Mouse (Mus musculus) limb, embryonic 13.5 days (tissue): ENCODE data around the gene Skp2. TPM values are rescaled to one million over a fixed set of nuclear protein-coding genes. Genes with fewer than 3 reads are reported as not detected.

Experiments
- ATAC-seq: fragments of 200-750 bp; cut with Nextera tagmentation; 2 replicates; pipeline ENCODE4 v1.8.0; 2017; ENCODE audit warnings: low read depth, moderate number of reproducible peaks, moderate TSS enrichment; ENCODE audit not compliant: low FRiP score
- H3K27ac ChIP-seq: fragments of 300-500 bp; sonication (generic); 2 replicates; pipeline ENCODE4 v1.5.1; 2015; ENCODE audit warnings: inconsistent platforms, mild to moderate bottlenecking, moderate library complexity
- H3K27me3 ChIP-seq: fragments of 300-500 bp; sonication (generic); 2 replicates; pipeline ENCODE4 v1.6.1; 2015; ENCODE audit warnings: mild to moderate bottlenecking, inconsistent platforms
- H3K36me3 ChIP-seq: fragments of 300-500 bp; sonication (generic); 2 replicates; pipeline ENCODE4 v1.6.1; 2015; ENCODE audit warnings: inconsistent platforms, mild to moderate bottlenecking, moderate library complexity
- H3K4me1 ChIP-seq: fragments of 300-500 bp; sonication (generic); 2 replicates; pipeline ENCODE4 v1.6.1; 2015; ENCODE audit warnings: inconsistent platforms
- H3K4me2 ChIP-seq: fragments of 300-500 bp; sonication (generic); replicated peaks from 2 replicates; pipeline ENCODE4 v1.6.1; 2015; ENCODE audit warnings: inconsistent platforms, mild to moderate bottlenecking, moderate library complexity
- H3K4me3 ChIP-seq: fragments of 300-500 bp; sonication (generic); 2 replicates; pipeline ENCODE4 v1.5.1; 2015; ENCODE audit warnings: moderate library complexity, mild to moderate bottlenecking, inconsistent platforms
- H3K9ac ChIP-seq: fragments of 300-500 bp; sonication (generic); 2 replicates; pipeline ENCODE4 v1.6.1; 2015; ENCODE audit warnings: mild to moderate bottlenecking, inconsistent platforms
- H3K9me3 ChIP-seq: fragments of 300-500 bp; sonication (generic); 2 replicates; pipeline ENCODE4 v1.6.1; 2016; ENCODE audit warnings: inconsistent platforms
- WGBS: fragments of 180-500 bp; shearing (Covaris S2); methylation state at CpG from one replicate; pipeline ENCODE4 v1.1.7; 2015; 5-methylcytosine and 5-hydroxymethylcytosine counted together
- polyA plus RNA-seq: library from polyadenylated mRNA; unstranded; fragments of >200 nt; fragmentation: Nextera tagmentation; extraction: Ambion mirVana; gene quantifications from 2 replicates; pipeline ENCODE4 v1.2.1, GENCODE M21; 2015

Skp2 gene
- polyA plus RNA-seq, 1 experiment from 2014 or later: 107 TPM

- Histone ChIP-seq H3K27ac (no peak overlapping the region), H3K9me3 (no peaks in the 10 kb centered on the region), H3K4me2 (no peak overlapping the region), H3K27me3 (no peaks in the 10 kb centered on the region), H3K9ac (no peak overlapping the region), H3K36me3 (peaks cover 38% of the 10 kb centered on the region), H3K4me1 (no peaks in the 10 kb centered on the region), H3K4me3 (no peak overlapping the region)
- WGBS: 81% methylated on average over 11 of the region's 11 CpGs
- ATAC-seq: no peak
Observed at GRCm38 (mm10) chr15:9086813-9087212, 68.4 kb downstream of the Skp2 start.

GRCm38 (mm10) chr15:9082753-9083152, 72.5 kb downstream of the Skp2 start:
- no peak for ATAC-seq
- H3K4me1 ChIP-seq: peaks cover 16% of the 10 kb centered on the region
- H3K27ac ChIP-seq: no peak overlapping the region
- H3K4me3 ChIP-seq: no peak overlapping the region
- no peaks in the 10 kb centered on the region for H3K9me3 ChIP-seq
- no peak overlapping the region for H3K4me2 ChIP-seq
- H3K9ac ChIP-seq: no peak overlapping the region
- WGBS: 88% methylated on average over 9 of the region's 9 CpGs
- H3K36me3 ChIP-seq: peaks cover 18% of the 10 kb centered on the region
- no peaks in the 10 kb centered on the region for H3K27me3 ChIP-seq

GRCm38 (mm10) chr15:9081294-9081693, 73.9 kb downstream of the Skp2 start:
- H3K9me3 ChIP-seq: no peaks in the 10 kb centered on the region
- no peak overlapping the region for H3K9ac ChIP-seq
- H3K4me1 ChIP-seq: peaks cover 16% of the 10 kb centered on the region
- ATAC-seq: no peak
- H3K36me3 ChIP-seq: peaks cover 10% of the 10 kb centered on the region
- 82% methylated on average over 3 of the region's 3 CpGs for WGBS
- no peak overlapping the region for H3K4me3 ChIP-seq
- H3K4me2 ChIP-seq: no peak overlapping the region
- H3K27me3 ChIP-seq: no peaks in the 10 kb centered on the region
- H3K27ac ChIP-seq: no peak overlapping the region

GRCm38 (mm10) chr15:9080206-9080605, 75.0 kb downstream of the Skp2 start:
- Histone ChIP-seq H3K9ac (no peak overlapping the region), H3K27ac (no peak overlapping the region), H3K27me3 (no peaks in the 10 kb centered on the region), H3K36me3 (peaks cover 10% of the 10 kb centered on the region), H3K4me3 (no peak overlapping the region), H3K9me3 (no peaks in the 10 kb centered on the region), H3K4me1 (peaks cover 22% of the 10 kb centered on the region), H3K4me2 (no peak overlapping the region)
- WGBS: 71% methylated on average over 4 of the region's 4 CpGs
- no peak for ATAC-seq

- Histone ChIP-seq H3K9me3 (no peaks in the 10 kb centered on the region), H3K36me3 (peaks cover 7% of the 10 kb centered on the region), H3K4me1 (peaks cover 28% of the 10 kb centered on the region), H3K4me2 (no peak overlapping the region), H3K9ac (no peak overlapping the region), H3K27ac (no peak overlapping the region), H3K27me3 (no peaks in the 10 kb centered on the region), H3K4me3 (no peak overlapping the region)
- ATAC-seq: no peak
- 48% methylated on average over 5 of the region's 5 CpGs for WGBS
Observed at GRCm38 (mm10) chr15:9079626-9080025, 75.6 kb downstream of the Skp2 start.

- H3K27ac ChIP-seq: no peak overlapping the region
- no peak overlapping the region for H3K4me2 ChIP-seq
- ATAC-seq: no peak
Observed at GRCm38 (mm10) chr15:9078481-9079300, 76.5 kb downstream of the Skp2 start.

GRCm38 (mm10) chr15:9075608-9076200, 79.5 kb downstream of the Skp2 start:
- Histone ChIP-seq H3K36me3 (peaks cover 3% of the 10 kb centered on the region; the same call in 1 of the 2 replicates), H3K27ac (no peak overlapping the region), H3K27me3 (no peaks in the 10 kb centered on the region), H3K4me2 (no peak overlapping the region), H3K9ac (no peak overlapping the region), H3K4me3 (no peak overlapping the region), H3K9me3 (no peaks in the 10 kb centered on the region), H3K4me1 (peaks cover 51% of the 10 kb centered on the region)
- no peak for ATAC-seq
- WGBS: 66% methylated on average over 14 of the region's 14 CpGs

More at GRCm38 (mm10) chr15:9078481-9079300, 76.5 kb downstream of the Skp2 start:
- Histone ChIP-seq H3K27me3 (no peaks in the 10 kb centered on the region), H3K9ac (no peak overlapping the region; the same call in 1 of the 2 replicates), H3K4me1 (peaks cover 36% of the 10 kb centered on the region), H3K4me3 (no peak overlapping the region), H3K9me3 (no peaks in the 10 kb centered on the region), H3K36me3 (peaks cover 3% of the 10 kb centered on the region; the same call in 1 of the 2 replicates)
- WGBS: 78% methylated on average over 12 of the region's 12 CpGs

- WGBS: 26% methylated on average over 4 of the region's 4 CpGs
- Histone ChIP-seq H3K27ac (no peak overlapping the region), H3K9ac (no peak overlapping the region), H3K4me2 (no peak overlapping the region), H3K36me3 (peaks cover 3% of the 10 kb centered on the region; the same call in 1 of the 2 replicates), H3K4me3 (no peak overlapping the region), H3K4me1 (peaks cover 54% of the 10 kb centered on the region), H3K9me3 (no peaks in the 10 kb centered on the region), H3K27me3 (no peaks in the 10 kb centered on the region)
- no peak for ATAC-seq
Observed at GRCm38 (mm10) chr15:9074671-9075070, 80.6 kb downstream of the Skp2 start.

- Histone ChIP-seq H3K9me3 (no peaks in the 10 kb centered on the region), H3K4me1 (peaks cover 48% of the 10 kb centered on the region), H3K27me3 (no peaks in the 10 kb centered on the region), H3K9ac (no peak overlapping the region), H3K27ac (no peak overlapping the region), H3K4me2 (0 out of 2 replicates have a peak overlapping the region, but pooled peaks have one; percentile 9), H3K36me3 (peaks cover 3% of the 10 kb centered on the region; the same call in 1 of the 2 replicates), H3K4me3 (no peak overlapping the region)
- no peak for ATAC-seq
- 22% methylated on average over 2 of the region's 2 CpGs for WGBS
Observed at GRCm38 (mm10) chr15:9074139-9074538, 81.1 kb downstream of the Skp2 start.

GRCm38 (mm10) chr15:9073684-9074083, 81.5 kb downstream of the Skp2 start:
- Histone ChIP-seq H3K9me3 (no peaks in the 10 kb centered on the region), H3K4me3 (peak overlapping the region; percentile 88), H3K9ac (no peak overlapping the region), H3K36me3 (peaks cover 3% of the 10 kb centered on the region; the same call in 1 of the 2 replicates), H3K4me2 (peak overlapping the region; percentile 78), H3K27ac (no peak overlapping the region), H3K4me1 (peaks cover 44% of the 10 kb centered on the region), H3K27me3 (no peaks in the 10 kb centered on the region)
- ATAC-seq: no peak
- WGBS: 73% methylated on average over 5 of the region's 5 CpGs

GRCm38 (mm10) chr15:9073067-9073608, 82.1 kb downstream of the Skp2 start:
- Histone ChIP-seq H3K4me2 (peak overlapping the region; percentile 78), H3K9me3 (no peaks in the 10 kb centered on the region), H3K36me3 (peaks cover 3% of the 10 kb centered on the region; the same call in 1 of the 2 replicates), H3K4me3 (peak overlapping the region; percentile 88), H3K4me1 (peaks cover 41% of the 10 kb centered on the region), H3K27me3 (no peaks in the 10 kb centered on the region), H3K27ac (no peak overlapping the region), H3K9ac (no peak overlapping the region)
- no peak for ATAC-seq
- WGBS: 41% methylated on average over 12 of the region's 12 CpGs

GRCm38 (mm10) chr15:9072630-9073029, 82.6 kb downstream of the Skp2 start:
- Histone ChIP-seq H3K4me2 (peak overlapping the region; percentile 78), H3K4me3 (peak overlapping the region; percentile 88), H3K36me3 (peaks cover 3% of the 10 kb centered on the region; the same call in 1 of the 2 replicates), H3K27me3 (no peaks in the 10 kb centered on the region), H3K27ac (peak overlapping the region; percentile 91; the same call in 1 of the 2 replicates), H3K9me3 (no peaks in the 10 kb centered on the region), H3K9ac (peak overlapping the region; percentile 93; the same call in 1 of the 2 replicates), H3K4me1 (peaks cover 41% of the 10 kb centered on the region)
- WGBS: 30% methylated on average over 5 of the region's 5 CpGs
- ATAC-seq: no peak
